Mouse (Mus musculus) limb, embryonic 11.5 days (tissue): ENCODE results near the gene Gm45062. TPM values are rescaled to one million over a fixed set of nuclear protein-coding genes. Genes with fewer than 3 reads are reported as not detected.

Experiments
- ATAC-seq: fragments of 200-750 bp; cut with Nextera tagmentation; 2 replicates; pipeline ENCODE4 v1.8.0; 2017; ENCODE audit warnings: low read depth; ENCODE audit not compliant: insufficient number of reproducible peaks, low FRiP score, low TSS enrichment
- DNase-seq: peaks from one replicate; pipeline ENCODE4 v3.0.0-alpha.2; 2015; ENCODE audit warnings: low spot score
- H3K27ac ChIP-seq: fragments of 300-500 bp; sonication (generic); replicated peaks from 2 replicates; pipeline ENCODE4 v1.5.1; 2014; ENCODE audit warnings: low read depth, mild to moderate bottlenecking, low read length
- H3K27me3 ChIP-seq: fragments of 300-500 bp; sonication (generic); 2 replicates; pipeline ENCODE4 v1.6.1; 2014; ENCODE audit warnings: mild to moderate bottlenecking, low read length, mixed read lengths; ENCODE audit not compliant: control insufficient read depth, insufficient read depth
- H3K36me3 ChIP-seq: fragments of 300-500 bp; sonication (generic); 2 replicates; pipeline ENCODE4 v1.6.1; 2014; ENCODE audit warnings: mild to moderate bottlenecking, low read length, moderate library complexity, mixed read lengths; ENCODE audit not compliant: control insufficient read depth, insufficient read depth
- H3K4me1 ChIP-seq: fragments of 300-500 bp; sonication (generic); 2 replicates; pipeline ENCODE4 v1.6.1; 2014; ENCODE audit warnings: low read length, mixed read lengths; ENCODE audit not compliant: control insufficient read depth, insufficient read depth
- H3K4me2 ChIP-seq: fragments of 300-500 bp; sonication (generic); 2 replicates; pipeline ENCODE4 v1.6.1; 2014; ENCODE audit warnings: low read depth, mild to moderate bottlenecking, moderate library complexity; ENCODE audit not compliant: severe bottlenecking
- H3K4me3 ChIP-seq: fragments of 300-500 bp; sonication (generic); 2 replicates; pipeline ENCODE4 v1.5.1; 2014; ENCODE audit warnings: low read depth, low read length
- H3K9ac ChIP-seq: fragments of 300-500 bp; sonication (generic); 2 replicates; pipeline ENCODE4 v1.6.1; 2014; ENCODE audit warnings: mild to moderate bottlenecking, low read length
- H3K9me3 ChIP-seq: fragments of 300-500 bp; sonication (generic); 2 replicates; pipeline ENCODE4 v1.6.1; 2016; ENCODE audit warnings: low read length; ENCODE audit not compliant: control insufficient read depth
- WGBS: fragments of 180-500 bp; shearing (Covaris S2); extraction: QIAGEN DNeasy Blood & Tissue Kit; methylation state at CpG from one replicate; pipeline ENCODE4 v1.1.7; 2014; 5-methylcytosine and 5-hydroxymethylcytosine counted together
- polyA plus RNA-seq: library from polyadenylated mRNA; unstranded; fragments of >200 nt; fragmentation: Nextera tagmentation; extraction: Ambion mirVana; gene quantifications from 2 replicates; pipeline ENCODE4 v1.2.1, GENCODE M21; 2014

Gm45062 gene
- polyA plus RNA-seq, 1 experiment from 2014 or later: 16.1 TPM

DNA sequence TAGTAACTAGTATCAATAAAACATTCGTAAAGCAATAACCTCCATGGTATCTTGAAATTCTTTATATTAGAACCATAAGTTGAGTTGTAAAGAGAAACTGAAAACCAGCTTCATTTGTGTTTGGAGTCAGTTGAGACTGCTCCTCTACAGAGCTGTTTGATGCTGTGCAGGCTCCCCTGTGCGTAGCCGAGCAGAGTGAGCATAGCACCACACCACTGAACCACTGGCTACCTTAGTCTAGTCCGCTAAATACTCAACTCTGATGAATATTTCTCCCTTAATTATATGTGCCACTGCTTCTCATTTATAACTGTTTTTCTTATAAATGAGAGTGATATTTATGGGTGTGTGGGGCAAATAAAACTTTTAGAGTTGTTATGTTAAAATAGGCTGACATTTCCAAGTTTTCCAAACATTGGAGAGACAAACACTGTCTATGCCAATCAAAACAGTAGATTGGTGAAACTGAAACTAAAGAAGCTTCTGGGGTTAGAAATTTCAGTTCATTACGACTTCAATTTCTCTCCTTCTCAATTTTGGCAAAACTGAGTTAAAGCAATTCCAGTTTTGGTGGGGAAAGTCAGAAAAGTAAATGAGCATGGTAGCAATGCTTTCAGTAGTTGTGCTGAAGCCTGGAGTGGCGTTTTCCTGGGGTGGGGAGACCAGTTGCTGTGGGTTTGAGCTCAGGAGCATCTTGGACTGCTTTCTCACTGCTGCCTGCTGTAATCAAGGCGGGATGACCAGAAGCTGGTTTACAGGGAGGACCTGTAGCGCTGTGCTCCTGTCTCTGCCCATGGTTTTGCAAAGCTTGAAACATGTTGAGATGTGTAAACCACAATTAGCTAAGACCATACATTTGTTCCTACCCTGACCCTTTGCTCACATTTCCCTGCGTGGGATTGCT is 77.5 kb downstream of the Gm45062 start:
- no peak overlapping the region for H3K27ac ChIP-seq
- no peak overlapping the region for H3K9ac ChIP-seq
- H3K27me3 ChIP-seq: no peaks in the 10 kb centered on the region
- no peaks in the 10 kb centered on the region for H3K4me1 ChIP-seq
- ATAC-seq: no peak
- H3K36me3 ChIP-seq: no peaks in the 10 kb centered on the region
- 81% methylated on average over 9 of the region's 9 CpGs for WGBS
- no peak overlapping the region for H3K4me2 ChIP-seq
- H3K4me3 ChIP-seq: no peak overlapping the region
- no peaks in the 10 kb centered on the region for H3K9me3 ChIP-seq
- DNase-seq: no peak

DNA sequence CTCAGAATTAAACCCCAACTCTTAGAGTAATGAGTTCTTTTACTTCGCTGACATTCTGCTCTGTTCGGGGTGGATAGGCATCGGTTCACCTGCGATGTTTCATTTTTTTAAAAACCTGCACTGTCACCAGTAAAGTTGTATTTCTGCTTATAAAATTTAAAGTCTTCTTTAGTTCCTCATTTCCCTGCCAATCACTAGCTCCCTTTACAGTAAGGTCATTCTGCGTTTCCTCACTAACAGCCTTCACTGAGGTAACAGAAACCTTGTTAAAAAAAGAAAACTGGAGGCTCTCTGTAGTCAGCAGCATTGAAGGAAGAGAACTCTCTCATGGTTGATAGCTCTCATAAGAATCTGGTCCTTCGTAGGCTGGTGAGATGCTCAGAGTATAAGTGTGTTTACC is 80.2 kb downstream of the Gm45062 start:
- no peaks in the 10 kb centered on the region for H3K27me3 ChIP-seq
- DNase-seq (no peak), ATAC-seq (no peak)
- no peak overlapping the region for H3K4me2 ChIP-seq
- 92% methylated on average over 6 of the region's 6 CpGs for WGBS
- H3K9me3 ChIP-seq: no peaks in the 10 kb centered on the region
- H3K4me1 ChIP-seq: no peaks in the 10 kb centered on the region
- no peaks in the 10 kb centered on the region for H3K36me3 ChIP-seq
- H3K27ac ChIP-seq: no peak overlapping the region
- H3K4me3 ChIP-seq: no peak overlapping the region
- H3K9ac ChIP-seq: no peak overlapping the region

DNA sequence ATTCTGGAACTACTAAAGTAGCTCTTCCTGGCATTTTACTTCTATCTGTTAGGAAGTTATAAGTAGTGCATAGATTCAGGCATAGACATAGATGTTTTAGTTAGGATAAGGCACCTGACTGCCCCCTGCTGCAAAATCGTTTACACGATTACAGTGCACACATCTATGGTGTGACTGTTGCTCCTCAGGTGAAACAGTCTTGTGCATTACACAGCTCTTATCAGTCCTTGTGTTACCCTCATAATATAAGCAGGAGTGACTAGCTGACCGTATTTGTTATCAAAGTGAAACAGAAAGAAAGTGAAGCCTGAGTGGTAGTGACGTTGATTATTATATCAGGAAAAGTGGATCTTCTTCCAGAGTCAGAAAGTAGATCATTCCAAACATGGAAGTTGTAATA is 84.0 kb downstream of the Gm45062 start:
- Histone ChIP-seq H3K4me2 (no peak overlapping the region), H3K9me3 (no peaks in the 10 kb centered on the region), H3K27ac (no peak overlapping the region), H3K9ac (no peak overlapping the region), H3K4me3 (no peak overlapping the region), H3K27me3 (no peaks in the 10 kb centered on the region), H3K4me1 (no peaks in the 10 kb centered on the region), H3K36me3 (no peaks in the 10 kb centered on the region)
- WGBS: 89% methylated on average over 4 of the region's 4 CpGs
- ATAC-seq (no peak), DNase-seq (no peak)

DNA sequence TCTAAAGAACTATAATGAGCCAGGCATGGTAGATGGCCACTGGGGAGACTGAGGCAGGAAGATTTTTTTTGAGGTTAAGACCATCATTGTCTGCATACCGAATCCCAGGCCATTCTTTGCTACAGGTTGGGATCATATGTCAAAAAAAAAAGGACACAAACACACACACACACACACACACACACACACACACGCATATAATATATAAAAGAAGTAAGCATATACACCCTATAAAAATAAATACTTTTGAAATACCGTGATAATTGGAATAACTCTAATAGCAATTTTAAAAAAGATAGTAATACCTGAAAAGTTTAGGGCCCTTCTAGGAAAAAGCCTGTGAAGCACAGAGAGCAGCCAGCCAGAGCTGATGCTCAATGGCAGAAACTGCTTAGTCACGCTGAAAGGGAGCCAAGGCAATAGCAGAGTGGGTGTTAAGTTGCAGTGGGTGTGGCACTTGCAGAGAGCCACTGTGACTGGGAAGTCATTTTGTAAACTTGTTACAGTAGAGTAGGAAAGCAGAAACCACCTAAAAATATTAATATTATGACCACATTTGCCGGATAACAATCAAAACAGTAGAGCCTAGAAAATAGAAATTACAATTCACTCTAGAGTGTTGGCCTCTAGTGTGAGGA is 86.1 kb downstream of the Gm45062 start:
- Histone ChIP-seq H3K4me2 (no peak overlapping the region), H3K27ac (no peak overlapping the region), H3K36me3 (no peaks in the 10 kb centered on the region), H3K9ac (no peak overlapping the region), H3K9me3 (no peaks in the 10 kb centered on the region), H3K27me3 (no peaks in the 10 kb centered on the region), H3K4me3 (no peak overlapping the region), H3K4me1 (no peaks in the 10 kb centered on the region)
- ATAC-seq (no peak), DNase-seq (no peak)
- WGBS: 74% methylated on average over 5 of the region's 5 CpGs

DNA sequence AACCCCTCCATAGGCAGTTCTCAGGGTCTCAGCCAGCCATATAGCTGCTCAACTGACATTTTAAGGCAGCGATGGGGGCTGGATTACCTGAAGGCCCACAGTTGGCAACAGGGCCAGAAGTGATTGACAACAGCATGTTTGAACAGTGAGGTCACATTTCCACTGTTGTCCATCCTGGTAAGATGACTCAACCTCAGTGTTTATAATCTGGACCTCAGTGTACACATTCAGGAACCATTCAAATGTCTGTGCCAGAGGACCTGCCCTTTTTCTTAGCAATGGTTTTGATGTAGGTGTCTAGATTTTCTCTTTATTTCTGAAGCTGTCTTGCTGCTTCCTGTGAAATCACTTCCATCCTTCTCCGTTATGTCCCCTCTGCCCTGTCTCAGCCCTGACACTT is 87.9 kb downstream of the Gm45062 start:
- H3K36me3 ChIP-seq: no peaks in the 10 kb centered on the region
- WGBS: 92% methylated on average over 2 of the region's 2 CpGs
- H3K9ac ChIP-seq: no peak overlapping the region
- ATAC-seq (no peak), DNase-seq (no peak)
- H3K4me2 ChIP-seq: no peak overlapping the region
- no peaks in the 10 kb centered on the region for H3K4me1 ChIP-seq
- no peak overlapping the region for H3K4me3 ChIP-seq
- no peak overlapping the region for H3K27ac ChIP-seq
- H3K27me3 ChIP-seq: no peaks in the 10 kb centered on the region
- H3K9me3 ChIP-seq: no peaks in the 10 kb centered on the region

DNA sequence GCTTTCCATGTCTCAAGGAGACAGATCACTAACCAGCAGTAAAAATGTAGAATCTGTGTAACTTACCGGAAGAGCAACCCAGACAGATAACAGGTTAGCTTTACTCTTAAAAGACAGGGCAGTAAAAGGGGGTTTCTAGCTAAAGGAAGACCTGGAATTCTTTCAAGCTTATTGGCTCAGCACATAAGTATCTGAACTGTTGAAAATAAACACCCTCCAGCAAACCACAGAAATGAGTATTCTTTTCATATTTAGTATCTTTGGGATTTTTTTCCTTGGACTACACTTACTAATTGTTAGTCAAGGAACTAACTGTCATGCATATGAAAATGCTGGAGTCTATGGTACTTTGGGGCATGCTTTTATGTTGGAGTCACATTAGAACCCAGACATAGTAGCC is 89.1 kb downstream of the Gm45062 start:
- 84% methylated on average over 1 of the region's 1 CpGs for WGBS
- DNase-seq: no peak
- H3K4me2 ChIP-seq: no peak overlapping the region
- no peak overlapping the region for H3K27ac ChIP-seq
- no peaks in the 10 kb centered on the region for H3K36me3 ChIP-seq
- ATAC-seq: no peak
- H3K27me3 ChIP-seq: no peaks in the 10 kb centered on the region
- H3K4me3 ChIP-seq: no peak overlapping the region
- H3K4me1 ChIP-seq: no peaks in the 10 kb centered on the region
- no peak overlapping the region for H3K9ac ChIP-seq
- no peaks in the 10 kb centered on the region for H3K9me3 ChIP-seq

DNA sequence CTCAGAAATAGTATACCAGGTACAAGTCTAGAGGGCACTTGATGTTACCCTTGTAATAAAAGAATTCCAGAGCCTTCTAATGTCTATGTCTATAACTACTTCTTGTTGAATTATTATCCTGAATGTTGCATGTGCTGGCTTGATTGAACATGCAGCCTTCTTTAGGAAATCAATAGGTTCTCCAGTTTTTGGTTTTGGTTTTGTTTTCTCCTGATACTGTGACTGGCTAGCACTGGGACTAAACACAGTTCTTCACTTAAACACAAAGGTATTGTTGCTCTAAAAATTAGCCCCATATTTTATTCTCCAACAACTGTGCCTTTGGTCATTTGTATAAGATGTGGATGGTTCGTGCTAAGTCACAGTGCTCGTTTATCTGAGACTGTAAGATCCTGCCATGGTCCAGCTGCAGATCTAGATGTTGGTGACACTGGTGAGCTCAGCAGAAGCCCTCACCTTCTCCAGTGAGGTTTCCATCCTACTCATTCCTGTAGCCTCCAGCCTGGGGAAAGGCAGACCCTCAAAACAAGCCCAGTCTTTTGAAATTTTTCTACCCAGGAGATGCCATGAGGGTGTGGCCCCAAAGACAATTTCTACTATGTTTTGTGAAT is 89.9 kb downstream of the Gm45062 start:
- H3K9ac ChIP-seq: no peak overlapping the region
- 83% methylated on average over 2 of the region's 2 CpGs for WGBS
- no peak overlapping the region for H3K4me3 ChIP-seq
- no peaks in the 10 kb centered on the region for H3K9me3 ChIP-seq
- no peak for ATAC-seq
- H3K27ac ChIP-seq: no peak overlapping the region
- H3K4me1 ChIP-seq: no peaks in the 10 kb centered on the region
- H3K36me3 ChIP-seq: no peaks in the 10 kb centered on the region
- H3K27me3 ChIP-seq: no peaks in the 10 kb centered on the region
- H3K4me2 ChIP-seq: no peak overlapping the region
- DNase-seq: no peak

DNA sequence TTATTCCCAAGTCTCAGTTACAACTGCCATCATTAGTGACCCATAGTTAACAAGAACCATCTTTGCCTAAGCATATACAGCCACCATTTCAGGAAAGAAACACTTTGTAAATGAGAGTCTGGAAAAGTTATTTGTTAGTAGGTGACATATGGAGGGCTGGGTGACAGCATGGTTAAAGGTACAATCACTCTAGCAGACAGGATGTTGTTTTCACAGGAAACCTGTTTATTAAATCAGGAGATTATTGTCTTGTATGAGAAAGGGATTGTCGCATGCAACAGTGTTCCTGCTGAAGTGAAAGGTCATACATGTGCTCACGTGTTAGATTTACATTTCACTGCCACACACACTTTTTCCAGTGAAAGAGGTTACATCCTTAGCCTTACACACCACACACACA is 92.3 kb downstream of the Gm45062 start:
- no peaks in the 10 kb centered on the region for H3K4me1 ChIP-seq
- WGBS: 75% methylated on average over 2 of the region's 2 CpGs
- DNase-seq: no peak
- H3K27me3 ChIP-seq: no peaks in the 10 kb centered on the region
- H3K36me3 ChIP-seq: no peaks in the 10 kb centered on the region
- no peak overlapping the region for H3K4me2 ChIP-seq
- H3K9me3 ChIP-seq: no peaks in the 10 kb centered on the region
- no peak overlapping the region for H3K27ac ChIP-seq
- no peak overlapping the region for H3K4me3 ChIP-seq
- no peak for ATAC-seq
- no peak overlapping the region for H3K9ac ChIP-seq
